Mouse (Mus musculus): Measurements from ENCODE around the gene Polm. TPM values are rescaled to one million over a fixed set of nuclear protein-coding genes. Genes with fewer than 3 reads are reported as not detected.

Gene Polm
- polyA plus RNA-seq, 1 experiment, result 37.7 TPM

- Histone ChIP-seq H3K36me3 (ENCODE audit: control insufficient read depth, insufficient read depth, low read length) (no peaks in the 10 kb centered on the region), H3K4me3 (ENCODE audit: low read depth, low read length) (no peak overlapping the region), H3K27ac (ENCODE audit: insufficient read depth, low read depth, low read length) (no peak overlapping the region), H3K27me3 (ENCODE audit: control insufficient read depth, insufficient read depth, low read length) (no peaks in the 10 kb centered on the region), H3K4me1 (ENCODE audit: control insufficient read depth, insufficient read depth, insufficient read length, low read length) (peaks cover 5% of the 10 kb centered on the region; the same call in 1 of the 2 replicates)
- TF ChIP-seq CTCF (IDR thresholded peaks at IDR 0.05; ENCODE audit: extremely low read depth, insufficient read length, insufficient replicate concordance, low read depth, low read length) (no peak), POLR2A (IDR thresholded peaks at IDR 0.05; ENCODE audit: low read depth, low read length) (no peak)
- 78% methylated on average over 6 of the region's 6 CpGs for WGBS
Observed at GRCm38 (mm10) chr11:5848741-5849140, 10.9 kb upstream of the Polm start.

GRCm38 (mm10) chr11:5846639-5847345 lies 9.0 kb upstream of the Polm start:
- H3K4me3 ChIP-seq (ENCODE audit: low read depth, low read length), result no peak overlapping the region
- no peak for TF ChIP-seq POLR2A (IDR thresholded peaks at IDR 0.05; ENCODE audit: low read depth, low read length)
- no peak for TF ChIP-seq CTCF (IDR thresholded peaks at IDR 0.05; ENCODE audit: extremely low read depth, insufficient read length, insufficient replicate concordance, low read depth, low read length)
- no peaks in the 10 kb centered on the region for H3K27me3 ChIP-seq (ENCODE audit: control insufficient read depth, insufficient read depth, low read length)
- H3K36me3 ChIP-seq (ENCODE audit: control insufficient read depth, insufficient read depth, low read length), result no peaks in the 10 kb centered on the region
- 17% methylated on average over 7 of the region's 7 CpGs for WGBS
- H3K4me1 ChIP-seq (ENCODE audit: control insufficient read depth, insufficient read depth, insufficient read length, low read length), result peaks cover 5% of the 10 kb centered on the region; the same call in 1 of the 2 replicates
- H3K27ac ChIP-seq (ENCODE audit: insufficient read depth, low read depth, low read length), result peak overlapping the region; percentile 57

- TF ChIP-seq CTCF (IDR thresholded peaks at IDR 0.05; ENCODE audit: extremely low read depth, insufficient read length, insufficient replicate concordance, low read depth, low read length), result no peak
- TF ChIP-seq POLR2A (IDR thresholded peaks at IDR 0.05; ENCODE audit: low read depth, low read length), result no peak
- Histone ChIP-seq H3K36me3 (ENCODE audit: control insufficient read depth, insufficient read depth, low read length) (no peaks in the 10 kb centered on the region), H3K4me1 (ENCODE audit: control insufficient read depth, insufficient read depth, insufficient read length, low read length) (peaks cover 5% of the 10 kb centered on the region; the same call in 1 of the 2 replicates), H3K27ac (ENCODE audit: insufficient read depth, low read depth, low read length) (no peak overlapping the region), H3K27me3 (ENCODE audit: control insufficient read depth, insufficient read depth, low read length) (no peaks in the 10 kb centered on the region), H3K4me3 (ENCODE audit: low read depth, low read length) (no peak overlapping the region)
- 85% methylated on average over 3 of the region's 3 CpGs for WGBS
Observed at GRCm38 (mm10) chr11:5843131-5843530, 5.3 kb upstream of the Polm start.

- no peaks in the 10 kb centered on the region for H3K36me3 ChIP-seq (ENCODE audit: control insufficient read depth, insufficient read depth, low read length)
- H3K27me3 ChIP-seq (ENCODE audit: control insufficient read depth, insufficient read depth, low read length), result no peaks in the 10 kb centered on the region
- no peak overlapping the region for H3K4me3 ChIP-seq (ENCODE audit: low read depth, low read length)
- 94% methylated on average over 2 of the region's 2 CpGs for WGBS
- H3K27ac ChIP-seq (ENCODE audit: insufficient read depth, low read depth, low read length), result no peak overlapping the region
- TF ChIP-seq CTCF (IDR thresholded peaks at IDR 0.05; ENCODE audit: extremely low read depth, insufficient read length, insufficient replicate concordance, low read depth, low read length) (no peak), POLR2A (IDR thresholded peaks at IDR 0.05; ENCODE audit: low read depth, low read length) (no peak)
- peaks cover under 1% of the 10 kb centered on the region; the same call in 1 of the 2 replicates for H3K4me1 ChIP-seq (ENCODE audit: control insufficient read depth, insufficient read depth, insufficient read length, low read length)
Observed at GRCm38 (mm10) chr11:5841751-5842150, 3.9 kb upstream of the Polm start.

- TF ChIP-seq CTCF (IDR thresholded peaks at IDR 0.05; ENCODE audit: extremely low read depth, insufficient read length, insufficient replicate concordance, low read depth, low read length) (no peak), POLR2A (IDR thresholded peaks at IDR 0.05; ENCODE audit: low read depth, low read length) (no peak)
- WGBS, result 91% methylated on average over 7 of the region's 7 CpGs
- Histone ChIP-seq H3K4me3 (ENCODE audit: low read depth, low read length) (no peak overlapping the region), H3K27me3 (ENCODE audit: control insufficient read depth, insufficient read depth, low read length) (no peaks in the 10 kb centered on the region), H3K36me3 (ENCODE audit: control insufficient read depth, insufficient read depth, low read length) (peaks cover 6% of the 10 kb centered on the region; the same call in 1 of the 2 replicates), H3K27ac (ENCODE audit: insufficient read depth, low read depth, low read length) (no peak overlapping the region), H3K4me1 (ENCODE audit: control insufficient read depth, insufficient read depth, insufficient read length, low read length) (peaks cover 2% of the 10 kb centered on the region; the same call in 1 of the 2 replicates)
Observed at GRCm38 (mm10) chr11:5840346-5840745, 2.5 kb upstream of the Polm start.

GRCm38 (mm10) chr11:5836126-5836525 lies 1.7 kb downstream of the Polm start:
- Histone ChIP-seq H3K36me3 (ENCODE audit: control insufficient read depth, insufficient read depth, low read length) (peaks cover 39% of the 10 kb centered on the region), H3K27ac (ENCODE audit: insufficient read depth, low read depth, low read length) (no peak overlapping the region), H3K27me3 (ENCODE audit: control insufficient read depth, insufficient read depth, low read length) (no peaks in the 10 kb centered on the region), H3K4me1 (ENCODE audit: control insufficient read depth, insufficient read depth, insufficient read length, low read length) (peaks cover 2% of the 10 kb centered on the region; the same call in 1 of the 2 replicates), H3K4me3 (ENCODE audit: low read depth, low read length) (no peak overlapping the region)
- WGBS, result 77% methylated on average over 1 of the region's 1 CpGs
- TF ChIP-seq POLR2A (IDR thresholded peaks at IDR 0.05; ENCODE audit: low read depth, low read length) (no peak), CTCF (IDR thresholded peaks at IDR 0.05; ENCODE audit: extremely low read depth, insufficient read length, insufficient replicate concordance, low read depth, low read length) (peak; percentile 26; the same call in 1 of the 2 replicates)

- Histone ChIP-seq H3K36me3 (ENCODE audit: control insufficient read depth, insufficient read depth, low read length) (peaks cover 47% of the 10 kb centered on the region), H3K4me3 (ENCODE audit: low read depth, low read length) (no peak overlapping the region), H3K27ac (ENCODE audit: insufficient read depth, low read depth, low read length) (no peak overlapping the region), H3K27me3 (ENCODE audit: control insufficient read depth, insufficient read depth, low read length) (no peaks in the 10 kb centered on the region), H3K4me1 (ENCODE audit: control insufficient read depth, insufficient read depth, insufficient read length, low read length) (peaks cover 2% of the 10 kb centered on the region; the same call in 1 of the 2 replicates)
- 89% methylated on average over 7 of the region's 7 CpGs for WGBS
- TF ChIP-seq POLR2A (IDR thresholded peaks at IDR 0.05; ENCODE audit: low read depth, low read length) (no peak), CTCF (IDR thresholded peaks at IDR 0.05; ENCODE audit: extremely low read depth, insufficient read length, insufficient replicate concordance, low read depth, low read length) (no peak)
Observed at GRCm38 (mm10) chr11:5835057-5835456, 2.8 kb downstream of the Polm start.

Measured in small intestine, adult 2 months (tissue).